Mouse (Mus musculus) MEL (cell line): ENCODE measurements at regions not wholly inside any gene's neighbourhood (a gene's known extent, or its start where the extent isn't known, plus 50 kb on each side); places are given as distances from the start of the nearest gene placed in this dataset.
"Not testable (repeated sequence)": the region's sequence is repeated elsewhere in the genome, so short reads cannot be mapped to it uniquely, and the experiment has no call there.

Experiments used
- CHD2 ChIP-seq: IDR thresholded peaks from 2 replicates; pipeline ENCODE4 v1.6.1; 2011; ENCODE audit warnings: low read length, improper control_type of control experiment
- CTCF ChIP-seq, 3 experiments: IDR thresholded peaks in 2 of 3; conservative IDR thresholded peaks in 1 of 3; 2 replicates each; pipeline ENCODE4 v1.5.1; 2011 to 2012; ENCODE audit warnings: low read length in 3 of 3, low read depth in 2 of 3, mild to moderate bottlenecking in 2 of 3, improper control_type of control experiment in 1 of 3, inconsistent platforms in 1 of 3, mixed read lengths in 1 of 3, moderate library complexity in 1 of 3; ENCODE audit not compliant: control insufficient read depth in 1 of 3, insufficient read depth in 1 of 3, poor library complexity in 1 of 3, severe bottlenecking in 1 of 3
- ELF1 ChIP-seq: IDR thresholded peaks from 2 replicates; pipeline ENCODE4 v1.6.1; 2014; ENCODE audit warnings: low read depth, mild to moderate bottlenecking, inconsistent platforms, low read length, improper control_type of control experiment, moderate library complexity
- EP300 ChIP-seq, 2 experiments: IDR thresholded peaks; 2 replicates each; pipeline ENCODE4 v1.6.1; 2011; ENCODE audit warnings: improper control_type of control experiment in 2 of 2, low read length in 2 of 2, low read depth in 1 of 2, mild to moderate bottlenecking in 1 of 2
- MAFK ChIP-seq: IDR thresholded peaks from 2 replicates; pipeline ENCODE4 v1.6.1; 2011; ENCODE audit warnings: low read depth, mild to moderate bottlenecking, low read length, improper control_type of control experiment, borderline replicate concordance
- MAX ChIP-seq: IDR thresholded peaks from 2 replicates; pipeline ENCODE4 v1.6.1; 2011; ENCODE audit warnings: low read length, improper control_type of control experiment
- NRF1 ChIP-seq: IDR thresholded peaks from 2 replicates; pipeline ENCODE4 v1.6.1; 2014; ENCODE audit warnings: low read depth, mild to moderate bottlenecking, inconsistent platforms, low read length, improper control_type of control experiment, moderate library complexity; ENCODE audit not compliant: poor library complexity, insufficient read depth, severe bottlenecking
- POLR2A ChIP-seq, 2 experiments: IDR thresholded peaks; 2 replicates each; pipeline ENCODE4 v1.6.1; 2011 to 2012; ENCODE audit warnings: low read length in 2 of 2, mild to moderate bottlenecking in 2 of 2, control low read depth in 1 of 2, improper control_type of control experiment in 1 of 2, low read depth in 1 of 2, moderate library complexity in 1 of 2; ENCODE audit not compliant: control insufficient read depth in 1 of 2, insufficient read depth in 1 of 2, poor library complexity in 1 of 2
- SMC3 ChIP-seq: IDR thresholded peaks from 2 replicates; pipeline ENCODE4 v1.6.1; 2011; ENCODE audit warnings: low read depth, low read length, improper control_type of control experiment
- TAL1 ChIP-seq: IDR thresholded peaks from 2 replicates; pipeline ENCODE4 v1.6.1; 2012; ENCODE audit warnings: mild to moderate bottlenecking, inconsistent platforms, low read length, moderate library complexity, mixed read lengths
- UBTF ChIP-seq: IDR thresholded peaks from 2 replicates; pipeline ENCODE4 v1.6.1; 2012; ENCODE audit warnings: low read depth, mild to moderate bottlenecking, inconsistent platforms, low read length, improper control_type of control experiment, moderate library complexity, borderline replicate concordance; ENCODE audit not compliant: insufficient read depth
- USF1 ChIP-seq: IDR thresholded peaks from 2 replicates; pipeline ENCODE4 v1.6.1; 2014; ENCODE audit warnings: low read depth, mild to moderate bottlenecking, inconsistent platforms, low read length, improper control_type of control experiment, moderate library complexity
- USF2 ChIP-seq, 2 experiments: IDR thresholded peaks; 2 replicates each; pipeline ENCODE4 v1.6.1; 2011 to 2012; ENCODE audit warnings: improper control_type of control experiment in 2 of 2, low read length in 2 of 2, borderline replicate concordance in 1 of 2, inconsistent platforms in 1 of 2, low read depth in 1 of 2, mild to moderate bottlenecking in 1 of 2; ENCODE audit not compliant: insufficient read depth in 1 of 2

DNA sequence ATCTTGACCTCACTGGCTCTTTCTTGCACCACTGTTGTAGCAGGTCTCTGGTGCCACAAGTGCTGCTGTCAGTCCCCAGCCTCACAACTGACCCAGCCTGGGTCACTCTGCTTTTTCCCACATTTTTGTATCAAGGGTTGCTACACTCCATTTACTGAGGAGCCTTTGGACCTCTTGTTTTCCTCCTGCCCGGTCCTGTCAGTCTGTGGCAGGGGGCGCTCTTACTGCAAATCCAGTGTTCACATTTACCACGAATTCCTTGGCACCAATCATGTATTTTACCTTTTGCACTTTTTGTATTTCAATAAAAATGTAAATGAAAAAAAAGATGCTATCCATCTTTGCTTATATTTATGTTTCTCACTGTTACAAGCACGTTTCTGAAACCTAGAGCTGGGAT is 335.9 kb upstream of the Ngly1 start:
- not testable (repeated sequence) for TF ChIP-seq CTCF (IDR thresholded peaks at IDR 0.05 in 2 of 3, conservative IDR thresholded peaks at IDR 0.05 in 1 of 3; ENCODE audit: control insufficient read depth in 1 of 3, insufficient read depth in 1 of 3, low read depth in 2 of 3, low read length in 3 of 3, poor library complexity in 1 of 3, severe bottlenecking in 1 of 3); NRF1; POLR2A (IDR thresholded peaks at IDR 0.05; ENCODE audit: control insufficient read depth in 1 of 2, insufficient read depth in 1 of 2, low read depth in 1 of 2, low read length in 2 of 2, poor library complexity in 1 of 2); MAFK; USF1; SMC3; TAL1; CHD2; UBTF; EP300 (IDR thresholded peaks at IDR 0.05; ENCODE audit: low read depth in 1 of 2, low read length in 2 of 2); USF2 (IDR thresholded peaks at IDR 0.05; ENCODE audit: borderline replicate concordance in 1 of 2, insufficient read depth in 1 of 2, low read depth in 1 of 2, low read length in 2 of 2); ELF1; MAX
